Mouse (Mus musculus): Measurements from ENCODE around the gene Tnnc2. TPM values are rescaled to one million over a fixed set of nuclear protein-coding genes. Genes with fewer than 3 reads are reported as not detected.
"Not testable (repeated sequence)": the region's sequence is repeated elsewhere in the genome, so short reads cannot be mapped to it uniquely, and the experiment has no call there.

The Tnnc2 gene
- total RNA-seq, 2 experiments from 2014 or later = not detected

DNA sequence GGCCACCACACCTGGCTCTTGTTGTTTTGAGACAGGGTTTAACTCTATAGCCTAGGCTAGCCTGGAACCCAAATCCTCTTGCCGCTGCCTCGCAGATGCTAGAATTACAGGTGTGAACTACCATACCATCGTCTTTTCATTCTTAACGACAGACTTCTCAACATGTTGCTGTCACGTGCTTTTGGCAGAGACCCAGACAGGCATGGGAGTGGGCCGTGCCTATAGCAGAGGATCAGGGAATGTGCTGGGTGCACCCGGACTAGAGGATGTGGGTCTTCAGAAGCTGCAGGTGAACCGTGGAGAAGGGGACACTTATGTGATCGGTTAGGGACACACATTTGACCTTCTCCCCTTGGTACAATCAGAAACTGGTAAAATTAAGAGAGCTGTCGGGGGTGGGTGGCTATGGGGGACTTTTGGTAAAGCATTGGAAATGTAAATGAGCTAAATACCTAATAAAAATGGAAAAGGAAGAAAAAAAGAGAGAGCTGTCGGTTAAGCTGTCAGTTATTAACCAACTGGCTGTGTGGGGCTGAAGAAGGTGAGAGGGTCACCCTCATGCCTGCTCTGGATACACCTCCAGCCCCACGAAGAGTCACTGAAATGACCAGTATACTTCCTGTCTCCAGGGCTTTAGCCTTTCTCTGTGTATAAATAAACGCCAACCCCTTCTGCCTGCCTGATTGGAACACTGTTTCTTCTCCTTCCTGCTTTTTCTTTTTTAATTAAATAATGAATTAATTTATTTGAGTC lies 20.7 kb upstream of the Tnnc2 start:
- no peak for ATAC-seq (replicated peaks; ENCODE audit: low FRiP score, poor library complexity, severe bottlenecking)

DNA sequence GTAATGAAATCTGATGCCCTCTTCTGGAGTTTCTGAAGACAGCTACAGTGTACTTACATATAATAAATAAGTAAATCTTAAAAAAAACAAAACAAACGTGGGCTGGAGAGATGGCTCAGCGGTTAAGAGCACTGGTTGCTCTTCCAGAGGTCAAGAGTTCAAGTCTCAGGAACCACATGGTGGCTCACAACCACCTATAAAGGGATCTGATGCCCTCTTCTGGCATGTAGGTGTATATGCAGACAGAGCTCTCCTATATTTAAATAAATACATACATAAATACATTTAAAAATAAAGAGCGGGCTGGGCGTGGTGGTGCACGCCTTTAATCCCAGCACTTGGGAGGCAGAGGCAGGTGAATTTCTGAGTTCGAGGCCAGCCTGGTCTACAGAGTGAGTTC lies 18.8 kb upstream of the Tnnc2 start:
- not testable (repeated sequence) for ATAC-seq (replicated peaks; ENCODE audit: low FRiP score, poor library complexity, severe bottlenecking)

DNA sequence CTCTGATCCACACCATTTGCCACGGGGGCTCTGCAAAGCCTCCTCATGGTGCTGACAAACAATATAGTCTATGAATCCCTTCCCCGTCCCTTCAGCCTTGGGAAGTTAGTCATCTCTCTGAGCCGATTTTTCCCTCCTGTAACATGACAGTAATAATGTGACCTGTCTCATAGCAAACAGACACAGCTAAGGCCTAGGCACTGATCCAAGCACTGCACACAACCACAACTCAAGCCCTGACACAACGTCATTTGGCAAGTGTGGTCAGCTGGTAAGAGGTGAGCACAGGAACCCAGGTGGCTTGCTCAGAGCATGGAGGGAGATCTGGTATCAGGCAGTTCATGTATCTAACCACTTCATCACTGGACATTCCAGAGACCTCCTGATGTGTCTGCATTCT lies 16.1 kb upstream of the Tnnc2 start:
- no peak for ATAC-seq (replicated peaks; ENCODE audit: low FRiP score, poor library complexity, severe bottlenecking)

DNA sequence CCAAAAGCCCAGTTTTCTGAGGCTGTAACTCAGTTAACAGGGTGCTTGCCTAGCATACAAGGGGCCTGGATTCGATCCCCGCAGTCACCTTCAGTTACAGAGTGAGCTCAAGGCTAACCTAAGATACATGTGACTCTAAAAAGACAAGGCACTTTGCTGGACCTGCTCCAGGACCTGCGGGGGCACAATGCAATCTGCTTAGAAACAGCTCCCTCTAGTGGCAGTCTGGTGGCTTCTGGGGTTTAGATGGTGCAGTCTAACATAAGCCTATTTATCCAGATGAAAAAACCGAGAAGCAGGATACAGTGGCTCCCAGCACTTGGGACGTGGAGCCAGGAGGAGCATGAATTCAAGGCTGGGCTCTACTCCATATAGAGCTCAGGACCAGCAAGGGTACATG lies 14.5 kb upstream of the Tnnc2 start:
- peak; percentile 81 for ATAC-seq (replicated peaks; ENCODE audit: low FRiP score, poor library complexity, severe bottlenecking)

DNA sequence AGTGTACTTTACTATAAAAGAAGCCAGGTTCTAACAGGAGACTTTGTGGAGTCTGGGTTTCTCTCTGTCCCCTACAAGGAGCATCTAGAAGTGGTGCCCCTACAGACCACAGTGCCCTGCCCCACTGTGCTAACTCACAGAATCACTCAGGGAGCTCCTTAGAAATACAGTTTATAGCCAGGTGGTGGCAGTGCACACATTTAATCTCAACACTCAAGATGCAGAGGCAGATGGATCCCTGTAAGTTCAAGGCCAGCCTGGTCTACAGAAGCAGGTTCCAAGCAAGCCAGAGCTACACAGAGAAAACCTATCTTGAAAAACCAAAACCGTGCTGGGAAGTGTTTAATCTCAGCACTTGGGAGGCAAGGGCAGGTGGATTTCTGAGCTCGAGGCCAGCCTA lies 14.0 kb upstream of the Tnnc2 start:
- ATAC-seq (replicated peaks; ENCODE audit: low FRiP score, poor library complexity, severe bottlenecking) = no peak

DNA sequence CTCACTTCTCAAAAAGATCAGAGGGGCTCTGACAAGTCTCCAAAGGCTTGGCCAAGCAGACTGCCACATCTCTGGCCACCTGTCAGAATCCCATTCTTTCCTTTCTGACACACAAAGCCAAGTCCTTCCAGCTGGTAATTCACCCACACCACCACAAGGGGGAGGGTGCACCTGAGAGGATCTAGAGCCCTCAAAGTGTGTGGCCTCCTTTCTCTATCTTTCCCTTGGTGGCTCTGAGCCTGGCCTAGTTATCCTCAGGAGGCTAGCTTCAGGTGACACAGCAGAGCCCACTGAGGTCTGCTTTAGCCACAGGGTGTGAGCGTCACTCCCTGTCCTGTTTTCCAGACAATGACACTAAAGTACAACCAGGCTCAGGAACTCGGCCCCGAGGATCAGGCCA lies 13.5 kb upstream of the Tnnc2 start:
- ATAC-seq (replicated peaks; ENCODE audit: low FRiP score, poor library complexity, severe bottlenecking) = peak; percentile 67

DNA sequence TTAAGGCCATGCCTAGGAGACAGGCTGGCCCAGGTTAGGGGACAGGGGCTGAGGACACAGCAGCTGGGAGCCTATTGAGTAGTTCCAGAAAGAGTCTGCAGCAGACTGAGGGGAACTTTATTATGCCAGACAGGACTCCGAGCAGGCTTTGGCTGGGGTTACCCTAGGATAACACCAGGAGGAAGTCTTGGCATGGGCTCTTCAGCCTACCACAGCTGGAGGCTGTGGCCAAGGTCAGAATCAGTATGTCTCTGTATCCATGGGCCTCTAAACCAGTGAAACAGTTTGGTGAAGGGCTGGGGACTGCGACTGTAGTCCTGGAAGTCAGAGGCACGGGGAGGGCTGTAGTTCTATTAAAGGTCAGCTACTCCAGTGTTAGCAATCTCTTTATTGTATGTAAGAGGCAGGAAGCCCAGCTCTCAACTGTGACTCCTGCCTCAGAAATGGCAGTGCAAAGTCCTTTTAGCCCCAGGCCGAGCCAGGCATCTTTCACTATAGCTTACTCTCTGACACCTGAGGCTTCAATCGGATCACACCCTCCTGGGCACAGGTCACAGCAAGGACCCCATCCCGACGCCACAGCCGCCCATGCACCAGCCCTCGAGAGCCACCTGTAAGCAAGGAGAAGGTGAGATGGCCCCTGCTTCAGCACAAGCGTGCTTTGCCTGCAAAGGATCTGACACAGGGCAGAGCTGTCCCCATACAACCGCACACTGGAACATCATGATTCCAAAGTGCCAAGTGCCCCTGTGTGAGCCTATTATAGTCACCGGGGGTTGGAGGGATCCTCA lies 12.8 kb upstream of the Tnnc2 start:
- ATAC-seq (replicated peaks; ENCODE audit: low FRiP score, poor library complexity, severe bottlenecking) = no peak

DNA sequence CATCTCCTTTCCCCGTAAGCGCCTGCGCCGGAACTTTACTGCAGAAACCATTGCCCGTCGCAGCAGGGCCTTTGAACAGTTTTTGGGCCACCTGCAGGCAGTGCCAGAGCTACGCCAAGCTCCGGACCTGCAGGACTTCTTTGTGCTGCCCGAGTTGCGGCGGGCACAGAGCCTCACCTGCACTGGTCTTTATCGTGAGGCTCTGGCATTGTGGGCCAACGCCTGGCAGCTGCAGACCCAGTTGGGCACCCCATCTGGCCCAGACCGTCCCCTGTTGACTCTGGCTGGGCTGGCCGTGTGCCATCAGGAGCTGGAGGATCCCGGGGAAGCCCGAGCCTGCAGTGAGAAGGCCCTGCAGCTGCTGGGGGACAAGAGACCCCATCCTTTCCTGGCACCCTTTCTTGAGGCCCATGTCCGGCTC lies 12.1 kb upstream of the Tnnc2 start:
- ATAC-seq (replicated peaks; ENCODE audit: low FRiP score, poor library complexity, severe bottlenecking) = no peak

DNA sequence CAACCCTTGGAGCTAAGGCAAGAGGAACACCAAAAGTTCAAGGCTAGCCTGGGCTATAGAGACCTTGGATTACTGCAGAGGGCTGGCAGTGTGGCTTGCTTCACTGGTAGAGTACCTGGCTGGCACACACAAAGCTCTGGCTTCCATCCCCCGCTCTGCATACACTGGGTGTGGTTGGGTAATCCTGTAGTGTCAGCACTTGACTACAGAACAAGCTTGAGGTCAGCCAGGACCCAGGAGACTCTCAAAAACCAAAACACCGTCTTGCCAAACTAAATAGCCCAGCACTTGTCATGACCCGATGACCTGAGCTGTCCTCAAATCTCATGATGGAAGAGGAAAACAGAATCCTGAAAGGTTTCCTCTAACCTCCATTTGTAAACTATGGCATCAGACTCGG lies 10.7 kb upstream of the Tnnc2 start:
- ATAC-seq (replicated peaks; ENCODE audit: low FRiP score, poor library complexity, severe bottlenecking) = no peak

DNA sequence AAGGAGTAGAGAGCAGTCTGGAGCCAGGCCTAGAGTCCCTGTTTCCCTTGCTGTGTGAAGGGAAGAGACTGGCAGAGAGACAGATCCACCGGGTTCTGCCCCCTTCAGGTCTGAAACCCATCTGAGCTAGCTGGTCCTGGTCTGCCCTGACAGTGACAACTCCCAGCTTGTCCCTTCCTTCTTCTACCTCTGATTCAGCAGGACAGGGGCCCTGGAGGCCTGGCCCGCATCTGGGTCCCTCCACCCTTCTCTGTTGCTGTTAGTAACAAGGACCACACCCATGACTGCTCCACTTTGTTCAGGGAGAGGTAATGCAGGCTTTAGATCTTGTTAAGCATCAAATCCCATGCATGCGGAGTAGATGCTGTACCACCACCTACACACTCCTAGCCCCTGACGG lies 8.6 kb upstream of the Tnnc2 start:
- ATAC-seq (replicated peaks; ENCODE audit: low FRiP score, poor library complexity, severe bottlenecking) = no peak

DNA sequence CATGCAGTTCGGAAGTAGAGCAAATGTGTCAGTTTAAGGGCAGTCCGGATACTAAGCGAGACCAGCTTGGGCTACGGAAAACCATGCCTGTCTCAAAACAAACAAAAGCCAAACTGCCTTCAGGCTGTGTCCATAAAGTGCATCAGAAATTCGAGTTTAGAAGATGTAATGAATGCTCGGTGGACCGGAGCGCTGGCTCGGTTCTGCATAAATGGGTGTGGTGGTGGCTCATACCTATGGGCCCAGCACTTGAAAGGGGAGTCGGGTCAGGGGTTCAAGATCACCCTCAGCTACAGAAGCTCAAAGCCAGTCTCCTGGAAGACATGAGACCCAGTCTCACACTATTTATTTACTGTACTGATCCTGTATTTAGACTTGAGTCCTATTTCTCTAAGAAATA lies 8.0 kb upstream of the Tnnc2 start:
- no peak for ATAC-seq (replicated peaks; ENCODE audit: low FRiP score, poor library complexity, severe bottlenecking)

DNA sequence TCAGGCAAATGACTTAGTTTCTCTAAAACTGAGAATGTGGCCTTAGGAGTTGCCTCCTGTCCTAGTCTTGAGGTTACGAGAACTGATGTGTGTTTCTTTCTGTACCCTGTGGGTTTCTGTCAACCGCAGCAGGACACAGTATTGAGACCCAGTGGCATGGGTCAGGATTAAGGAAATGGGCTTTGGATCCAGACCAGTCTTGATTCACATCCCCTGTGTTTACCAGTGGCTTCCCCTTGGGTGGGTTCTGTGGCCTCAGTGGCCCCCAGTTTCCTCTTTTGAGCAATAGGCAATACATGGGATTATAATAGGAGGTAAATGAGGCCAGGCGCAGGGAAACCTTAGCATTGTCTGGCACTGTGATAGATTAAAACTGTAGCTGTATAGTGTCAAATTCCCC lies 7.3 kb upstream of the Tnnc2 start:
- no peak for ATAC-seq (replicated peaks; ENCODE audit: low FRiP score, poor library complexity, severe bottlenecking)

DNA sequence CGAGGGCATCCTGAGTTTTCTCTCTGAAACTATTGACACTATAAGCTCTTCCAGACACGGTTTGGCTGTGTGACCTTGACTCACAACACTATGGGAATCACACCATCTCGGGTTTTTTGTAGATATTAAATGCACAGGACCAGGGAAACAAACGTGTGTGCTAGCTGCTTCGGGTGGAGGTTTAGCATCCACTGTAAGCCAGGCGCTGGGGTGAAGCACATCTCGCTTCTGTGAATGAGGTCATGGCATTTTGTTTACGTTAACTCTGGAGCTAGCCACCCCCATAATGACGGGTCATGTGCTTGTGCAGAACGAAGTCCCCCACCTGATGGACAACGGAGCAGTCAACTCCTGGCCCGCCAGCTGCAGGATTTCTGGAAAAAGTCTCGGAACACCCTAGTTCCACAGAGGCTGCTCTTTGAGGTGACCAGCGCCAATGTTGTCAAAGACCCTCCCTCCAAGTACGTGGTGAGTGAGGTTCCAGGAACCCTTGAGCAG lies 6.7 kb upstream of the Tnnc2 start:
- ATAC-seq (replicated peaks; ENCODE audit: low FRiP score, poor library complexity, severe bottlenecking) = no peak

DNA sequence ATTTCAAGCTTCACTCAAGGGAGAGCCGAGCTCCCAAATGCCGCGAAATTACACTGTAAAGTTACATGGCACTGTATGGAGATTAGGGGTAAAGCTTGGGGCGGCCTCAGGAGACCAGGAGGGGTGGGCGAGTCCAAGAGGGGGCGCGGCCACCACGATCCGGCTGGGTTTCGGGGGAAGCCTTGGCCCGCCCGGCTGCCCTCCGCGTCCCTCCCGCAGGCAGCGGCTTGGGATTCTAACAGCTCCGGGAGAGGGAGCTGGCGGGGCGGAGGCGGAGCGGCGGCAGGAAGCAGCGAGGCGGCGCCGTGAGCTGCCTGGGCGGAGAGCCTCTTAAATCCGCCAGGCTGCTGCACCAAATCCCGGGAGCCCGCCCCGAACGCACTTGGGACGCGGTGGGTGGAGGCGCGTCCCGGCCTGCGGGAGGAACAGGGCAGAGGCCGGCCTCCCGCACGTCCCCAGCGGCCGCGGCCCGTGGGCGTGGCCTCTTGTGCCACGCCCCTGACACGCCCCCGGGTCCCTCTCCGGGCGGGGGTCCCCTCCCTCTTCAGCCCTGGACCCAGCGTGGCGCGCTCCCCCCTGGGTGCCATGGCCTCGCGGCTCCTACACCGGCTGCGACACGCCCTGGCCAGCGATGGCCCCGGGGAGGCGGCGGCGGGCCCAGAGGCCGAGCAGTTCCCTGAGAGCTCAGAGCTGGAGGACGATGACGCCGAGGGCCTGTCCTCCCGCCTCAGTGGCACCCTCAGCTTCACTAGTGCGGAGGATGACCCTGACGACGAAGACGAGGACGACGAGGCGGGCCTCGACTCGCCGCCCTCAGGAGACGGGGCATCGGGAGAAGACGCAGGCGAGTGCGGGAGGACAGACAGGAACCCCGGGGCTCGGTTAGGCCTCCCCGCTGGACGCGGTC lies 6.0 kb upstream of the Tnnc2 start, which contains the start of gene Snx21:
Gene Snx21 (plus strand): TSS at position 343 of the 907 bp plus-strand sequence.
- ATAC-seq (replicated peaks; ENCODE audit: low FRiP score, poor library complexity, severe bottlenecking) = peak; percentile 84

DNA sequence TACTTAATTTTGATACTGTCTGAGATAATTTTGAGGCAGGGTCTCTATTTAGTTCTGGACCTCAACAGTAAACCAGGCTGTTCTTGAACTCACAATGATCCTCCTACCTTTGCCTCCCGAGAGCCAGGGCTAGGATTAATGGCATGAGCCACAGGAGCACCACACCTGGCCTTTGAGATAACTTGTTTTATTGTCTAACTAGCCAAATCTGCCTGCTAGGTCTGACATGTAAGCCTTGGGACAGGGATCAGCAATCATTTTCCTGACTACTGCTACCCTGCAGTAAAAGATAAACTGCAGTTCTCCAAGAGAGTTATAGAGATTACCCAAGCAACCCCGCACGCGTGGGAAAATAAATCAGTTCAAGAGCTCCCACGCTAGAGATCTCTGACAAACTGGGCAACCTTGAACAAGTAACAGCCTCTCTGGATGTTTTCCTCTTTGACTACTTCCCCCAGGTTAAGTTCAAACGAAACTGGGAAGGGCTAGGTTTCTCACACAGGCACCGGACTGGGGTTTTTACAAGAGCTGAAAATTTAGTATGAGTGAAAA lies 5.2 kb upstream of the Tnnc2 start:
- ATAC-seq (replicated peaks; ENCODE audit: low FRiP score, poor library complexity, severe bottlenecking) = no peak

DNA sequence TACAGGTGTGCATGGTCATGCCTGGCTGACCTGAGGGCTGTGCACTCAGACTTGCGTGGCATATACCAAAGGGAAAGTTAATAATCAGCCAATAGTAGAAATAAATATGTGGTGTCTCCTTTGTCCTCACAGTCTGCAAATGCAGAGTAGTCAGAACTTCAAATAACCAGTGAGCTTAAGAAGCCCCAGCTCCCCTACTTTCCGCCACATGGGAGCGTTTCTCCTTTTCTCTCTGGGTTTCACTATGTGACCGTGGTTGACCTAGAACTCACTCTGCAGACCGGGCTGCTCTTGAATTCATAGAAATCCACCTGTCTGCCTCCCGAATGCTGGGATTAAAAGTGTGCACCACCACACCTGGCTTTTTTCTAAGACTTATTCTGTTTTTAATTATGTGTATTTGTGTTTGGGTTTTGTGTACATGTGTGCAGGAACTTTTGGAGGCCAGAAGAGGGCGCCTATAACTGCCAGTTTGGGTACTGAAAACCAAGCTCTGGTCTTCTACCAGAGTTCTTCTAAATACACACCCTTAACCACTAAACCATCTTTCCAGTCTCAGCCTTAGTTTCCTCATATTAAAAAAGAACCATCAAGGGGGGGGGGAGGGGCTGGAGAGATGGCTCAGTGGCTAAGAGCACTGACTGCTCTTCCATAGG lies 4.3 kb upstream of the Tnnc2 start:
- ATAC-seq (replicated peaks; ENCODE audit: low FRiP score, poor library complexity, severe bottlenecking) = no peak

DNA sequence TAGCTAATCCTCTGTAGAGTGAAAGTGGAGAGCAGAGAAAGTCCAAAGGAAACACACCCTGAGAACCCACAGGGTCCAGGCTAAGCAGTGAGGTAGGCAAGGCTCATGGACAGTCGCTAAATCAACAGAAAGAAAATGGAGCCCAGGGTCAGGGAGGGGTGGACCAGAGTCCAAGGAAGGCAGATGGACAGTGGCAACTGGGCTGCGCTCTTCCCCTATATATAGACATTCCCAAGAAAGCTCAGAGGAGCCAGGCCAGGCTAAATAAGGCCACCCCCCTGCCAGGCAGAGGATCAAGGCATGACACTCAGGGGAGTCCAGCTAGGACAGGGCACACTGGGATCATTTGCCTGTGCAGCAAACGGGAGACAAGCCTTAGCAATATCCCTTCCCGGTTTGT lies 2.1 kb upstream of the Tnnc2 start:
- ATAC-seq (replicated peaks; ENCODE audit: low FRiP score, poor library complexity, severe bottlenecking) = no peak

DNA sequence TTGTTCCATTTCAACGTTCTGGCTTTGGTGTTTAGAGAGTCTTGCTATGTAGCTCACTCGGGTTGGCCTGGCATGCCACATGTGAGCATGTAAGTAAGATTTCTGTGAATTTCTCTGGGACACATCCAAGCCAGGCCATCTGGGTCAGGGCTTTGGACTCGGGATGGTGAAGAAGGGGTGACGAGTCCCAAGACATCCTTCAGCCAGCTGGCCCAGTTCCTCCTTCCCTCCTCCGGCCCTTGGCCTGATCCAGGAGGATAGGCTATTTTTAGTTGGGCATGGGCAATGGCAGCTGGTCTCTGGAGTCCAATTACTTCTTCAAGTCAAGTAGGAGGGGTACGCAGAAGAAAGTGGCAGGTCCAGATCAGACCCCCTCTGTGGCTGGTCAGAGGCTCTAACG lies 958 bp downstream of the Tnnc2 start:
- no peak for ATAC-seq (replicated peaks; ENCODE audit: low FRiP score, poor library complexity, severe bottlenecking)

DNA sequence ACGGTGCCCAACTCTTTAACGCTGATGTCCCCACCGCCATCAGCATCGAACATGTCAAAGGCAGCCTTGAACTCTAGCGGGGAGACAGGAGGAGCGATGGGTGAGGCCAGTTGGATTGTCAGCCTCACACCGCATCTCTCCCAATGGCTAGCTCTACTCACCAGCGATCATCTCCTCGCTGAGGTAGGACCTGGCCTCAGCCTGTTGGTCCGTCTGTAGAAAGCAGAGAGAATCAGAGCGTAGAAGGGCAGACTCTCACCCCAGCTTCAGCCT lies 1.8 kb downstream of the Tnnc2 start:
- ATAC-seq (replicated peaks; ENCODE audit: low FRiP score, poor library complexity, severe bottlenecking) = no peak

All from erythroid progenitor cell, adult 5-6 weeks (primary cell).